Mouse (Mus musculus): ENCODE measurements around the gene Olfr319.
"Not testable (repeated sequence)": the region's sequence is repeated elsewhere in the genome, so short reads cannot be mapped to it uniquely, and the experiment has no call there.

Gene Olfr319

DNA sequence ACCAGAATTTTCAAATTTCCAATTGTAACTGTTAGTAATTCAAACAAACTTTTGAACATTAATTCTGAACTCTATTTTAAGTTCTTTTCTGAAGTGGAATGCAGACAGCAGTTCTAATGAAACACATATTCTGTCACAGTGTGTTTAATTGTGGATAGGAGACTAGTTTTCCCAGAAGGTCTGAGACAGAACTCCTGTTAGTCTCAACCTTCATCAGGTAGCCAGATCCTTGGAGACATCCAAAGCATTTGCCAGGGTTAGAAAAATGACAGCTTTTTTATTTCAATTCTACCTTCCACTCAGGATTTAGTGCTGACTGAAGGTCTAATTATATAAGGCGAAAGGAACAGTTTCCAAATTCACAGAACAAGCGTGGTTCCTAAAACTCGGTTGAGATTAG is at the start of gene Olfr319:
Olfr319 (plus strand) TSS at position 301 of the 400 bp plus-strand sequence.
- no peak for DNase-seq

- no peak for DNase-seq
Measured at GRCm38 (mm10) chr11:58655151-58655550, 43.8 kb upstream of the Olfr319 start.

- DNase-seq, result no peak
Measured at GRCm38 (mm10) chr11:58658596-58658995, 40.4 kb upstream of the Olfr319 start, which contains the start of gene Olfr322. Olfr322 (plus strand) TSS chr11:58658782.

- no peak for DNase-seq
Measured at GRCm38 (mm10) chr11:58669252-58669651, 29.7 kb upstream of the Olfr319 start.

GRCm38 (mm10) chr11:58671825-58672224 is 27.1 kb upstream of the Olfr319 start:
- no peak for DNase-seq

GRCm38 (mm10) chr11:58680799-58681198 is 18.2 kb upstream of the Olfr319 start, which contains the start of gene Olfr320:
Olfr320 (plus strand) TSS chr11:58681099.
- no peak for DNase-seq

- DNase-seq, result no peak
Measured at GRCm38 (mm10) chr11:58709086-58709485, 10.1 kb downstream of the Olfr319 start.

DNA sequence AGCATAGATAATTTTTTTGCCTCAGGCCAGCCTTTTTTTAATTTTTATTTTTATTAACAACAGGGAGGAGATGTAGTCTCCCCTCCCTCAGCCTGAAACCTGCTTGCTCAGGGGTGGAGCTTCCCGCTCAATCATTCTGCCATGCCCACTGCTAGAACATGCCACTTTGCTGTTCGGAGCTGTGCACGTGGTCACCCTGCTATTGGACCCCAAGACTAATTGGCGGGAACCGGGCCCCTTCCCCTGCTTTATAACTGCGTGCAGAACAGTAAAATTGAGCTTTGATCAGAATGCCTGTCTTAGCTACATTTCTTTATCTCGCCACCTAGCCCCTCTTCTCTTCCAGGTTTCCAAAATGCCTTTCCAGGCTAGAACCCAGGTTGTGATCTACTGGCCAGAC is 18.8 kb downstream of the Olfr319 start:
- DNase-seq, result not testable (repeated sequence)

- DNase-seq, result no peak
Measured at GRCm38 (mm10) chr11:58719701-58720100, 20.7 kb downstream of the Olfr319 start.

DNA sequence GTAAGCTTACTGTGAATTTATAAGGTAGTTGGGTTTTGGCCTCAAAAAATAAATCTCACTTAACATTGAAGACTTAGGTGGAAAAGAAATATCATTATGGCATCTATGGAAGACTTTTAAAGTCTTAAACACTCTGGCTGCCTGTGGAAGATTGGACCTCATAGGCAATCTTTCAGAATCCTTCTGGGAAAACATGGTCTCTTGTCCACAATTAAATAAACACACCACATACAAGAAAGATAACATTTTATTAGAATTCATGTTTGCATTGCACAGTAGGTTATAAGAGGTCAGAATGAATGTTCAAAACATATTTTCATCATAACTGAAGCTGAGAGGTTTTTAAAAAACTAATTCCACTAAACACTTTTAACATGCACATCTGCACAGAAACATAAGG is 25.0 kb downstream of the Olfr319 start, which contains the start of gene Olfr318:
Olfr318 (minus strand) TSS at position 101 of the 400 bp plus-strand sequence.
- DNase-seq, result no peak

- not testable (repeated sequence) for DNase-seq
Measured at GRCm38 (mm10) chr11:58727896-58728650, 29.1 kb downstream of the Olfr319 start.

DNA sequence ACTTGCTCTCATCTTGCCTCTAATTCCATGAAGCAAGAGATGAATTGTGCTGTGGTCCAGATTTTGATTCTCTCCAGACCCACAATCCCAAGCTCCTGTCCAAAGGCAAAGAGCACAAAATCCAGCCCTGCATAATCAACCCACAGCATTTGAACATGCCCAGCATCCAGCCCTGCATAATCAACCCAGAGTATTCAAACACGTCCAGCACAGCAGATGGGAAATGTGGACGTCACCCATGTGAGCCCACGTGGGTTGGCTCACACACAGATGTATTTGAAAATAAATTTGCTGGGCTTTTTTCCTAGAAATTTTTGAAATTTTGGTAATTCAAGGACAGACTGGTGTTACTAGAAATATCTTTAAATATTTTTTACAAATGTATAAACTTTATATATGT is 34.4 kb downstream of the Olfr319 start:
- DNase-seq, result no peak

DNA sequence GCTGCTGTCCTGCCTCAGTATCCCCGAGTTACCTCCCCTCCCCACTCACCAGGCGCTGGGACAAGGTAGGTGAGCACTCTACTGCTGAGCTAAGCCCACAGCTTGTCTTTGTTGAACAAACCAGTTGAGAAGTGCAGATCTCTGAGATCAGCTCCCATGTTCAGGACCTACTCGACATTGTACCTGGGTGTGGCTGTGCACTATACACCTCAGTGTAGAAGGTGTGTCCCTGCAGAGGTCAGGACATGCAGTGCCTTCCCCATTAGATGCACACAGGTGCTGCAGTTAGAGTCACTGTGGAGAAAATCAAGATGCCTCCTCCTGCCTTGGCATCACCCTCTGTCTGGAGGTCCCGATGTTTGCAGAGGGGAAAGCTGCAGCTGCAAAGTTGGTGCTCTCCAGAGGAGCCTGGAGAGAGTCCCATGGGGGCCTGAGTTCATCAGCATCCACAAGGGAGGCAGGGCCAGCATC is 39.9 kb downstream of the Olfr319 start, which contains the start of gene Olfr317:
Olfr317 (minus strand) TSS at position 421 of the 471 bp plus-strand sequence.
- no peak for DNase-seq

DNA sequence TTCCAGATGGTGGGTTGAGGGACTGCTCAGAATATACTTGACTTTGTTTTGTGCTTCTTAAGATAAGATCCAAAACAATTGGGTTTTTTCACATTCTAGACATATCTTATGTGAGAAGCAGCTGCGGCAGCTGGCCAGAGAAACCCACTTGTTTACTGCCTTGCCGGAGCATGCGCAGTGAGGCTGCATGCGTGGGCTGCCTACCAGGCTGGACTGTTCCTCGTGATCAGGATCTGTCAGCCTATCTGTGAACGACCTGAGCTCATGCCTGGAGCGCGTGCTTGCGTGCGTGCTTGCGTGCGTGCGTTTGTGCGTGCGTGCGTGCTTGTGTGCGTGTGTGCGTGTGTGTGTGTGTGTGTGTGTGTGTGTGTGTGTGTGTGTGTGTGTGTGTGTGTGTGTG is 52.1 kb downstream of the Olfr319 start:
- not testable (repeated sequence) for DNase-seq

- no peak for DNase-seq
Measured at GRCm38 (mm10) chr11:58752434-58752833, 53.5 kb downstream of the Olfr319 start, which contains the start of gene Olfr316. Olfr316 (plus strand) TSS chr11:58752734.
